Mouse (Mus musculus): ENCODE measurements at regions not wholly inside any gene's neighbourhood (a gene's known extent, or its start where the extent isn't known, plus 50 kb on each side); places are given as distances from the start of the nearest gene placed in this dataset.

DNA sequence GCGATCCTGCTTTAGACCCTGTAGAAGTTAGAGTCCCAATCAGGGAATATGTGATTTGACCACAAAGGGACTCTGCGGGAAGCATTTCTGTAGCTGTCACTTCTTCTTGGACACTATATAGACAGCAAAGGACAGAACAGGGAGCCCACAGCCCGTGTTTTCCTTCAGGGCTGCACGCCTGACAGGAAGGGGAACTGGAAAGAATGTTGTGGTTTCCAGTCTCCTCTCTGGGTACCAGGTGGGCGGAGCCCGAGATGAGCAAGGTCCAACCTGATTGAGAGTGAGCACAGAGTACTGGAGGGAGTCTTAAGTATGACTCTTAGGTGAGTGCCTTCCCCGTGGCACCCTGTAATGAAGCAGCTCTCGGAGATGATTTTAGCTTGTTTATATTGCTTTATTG lies 346.8 kb upstream of the Gm10131 start:
- DNase-seq (ENCODE audit: low read depth in 2 of 2, low spot score in 2 of 2): no peak

DNA sequence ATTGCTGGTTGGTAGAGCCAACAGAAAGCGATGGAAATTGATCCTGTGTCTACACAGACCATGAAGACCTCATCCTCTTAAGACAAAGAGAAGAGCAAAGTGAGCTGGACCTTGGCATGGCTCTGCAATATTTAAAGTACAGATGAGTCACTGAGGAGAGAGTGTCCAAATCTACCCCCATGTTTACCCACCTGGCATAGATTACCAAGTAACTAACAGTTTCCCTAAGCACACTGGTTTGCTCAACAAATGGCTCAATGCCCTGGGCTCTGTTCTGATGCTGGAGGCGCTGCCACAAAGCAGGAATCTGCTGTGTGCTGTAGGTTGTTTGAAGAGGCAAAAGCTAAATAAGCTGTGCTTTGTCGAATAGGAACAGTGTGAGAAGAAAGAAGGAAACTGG lies 345.0 kb upstream of the Gm10131 start:
- no peak for DNase-seq (ENCODE audit: low read depth in 2 of 2, low spot score in 2 of 2)

DNA sequence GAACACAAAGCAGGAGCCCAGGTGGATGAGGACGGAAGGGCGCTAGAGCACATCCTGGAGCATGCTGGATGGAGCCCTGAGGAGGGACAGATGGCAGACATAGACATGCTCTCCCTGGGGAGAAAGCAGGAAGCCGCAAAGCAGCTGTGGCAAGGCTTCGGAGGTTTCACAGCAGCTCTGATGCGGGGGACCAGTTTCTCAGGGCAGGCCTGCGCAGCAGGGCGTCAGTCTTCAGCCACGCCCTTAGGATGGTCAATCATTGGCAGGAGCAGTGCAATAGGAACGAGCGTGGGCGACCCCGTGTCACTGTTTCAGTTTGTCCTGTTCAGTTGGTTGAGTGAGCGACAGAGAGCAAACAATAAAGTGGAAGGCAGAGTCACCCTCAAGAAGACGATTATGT lies 343.8 kb upstream of the Gm10131 start:
- no peak for DNase-seq (ENCODE audit: low read depth in 2 of 2, low spot score in 2 of 2)

DNA sequence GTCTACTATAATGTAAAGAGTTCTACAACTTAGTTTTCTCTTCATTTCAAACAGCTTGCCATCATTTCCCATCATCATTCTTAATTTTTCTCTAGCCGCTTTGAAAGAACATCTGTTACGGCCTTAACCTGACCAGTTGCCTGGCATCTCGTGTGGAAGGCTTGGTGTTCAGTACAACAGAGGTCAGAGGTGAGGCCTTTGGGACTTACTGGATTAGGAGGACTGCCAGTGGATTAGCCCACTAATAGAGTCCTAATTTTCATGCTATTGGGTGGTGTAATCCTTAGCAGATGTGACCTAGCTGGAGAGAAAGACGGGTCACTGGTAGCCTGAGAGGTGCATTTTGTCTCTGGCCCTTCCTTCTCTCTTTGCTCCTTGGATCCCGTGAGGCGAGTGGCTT lies 341.3 kb upstream of the Gm10131 start:
- no peak for DNase-seq (ENCODE audit: low read depth in 2 of 2, low spot score in 2 of 2)

DNA sequence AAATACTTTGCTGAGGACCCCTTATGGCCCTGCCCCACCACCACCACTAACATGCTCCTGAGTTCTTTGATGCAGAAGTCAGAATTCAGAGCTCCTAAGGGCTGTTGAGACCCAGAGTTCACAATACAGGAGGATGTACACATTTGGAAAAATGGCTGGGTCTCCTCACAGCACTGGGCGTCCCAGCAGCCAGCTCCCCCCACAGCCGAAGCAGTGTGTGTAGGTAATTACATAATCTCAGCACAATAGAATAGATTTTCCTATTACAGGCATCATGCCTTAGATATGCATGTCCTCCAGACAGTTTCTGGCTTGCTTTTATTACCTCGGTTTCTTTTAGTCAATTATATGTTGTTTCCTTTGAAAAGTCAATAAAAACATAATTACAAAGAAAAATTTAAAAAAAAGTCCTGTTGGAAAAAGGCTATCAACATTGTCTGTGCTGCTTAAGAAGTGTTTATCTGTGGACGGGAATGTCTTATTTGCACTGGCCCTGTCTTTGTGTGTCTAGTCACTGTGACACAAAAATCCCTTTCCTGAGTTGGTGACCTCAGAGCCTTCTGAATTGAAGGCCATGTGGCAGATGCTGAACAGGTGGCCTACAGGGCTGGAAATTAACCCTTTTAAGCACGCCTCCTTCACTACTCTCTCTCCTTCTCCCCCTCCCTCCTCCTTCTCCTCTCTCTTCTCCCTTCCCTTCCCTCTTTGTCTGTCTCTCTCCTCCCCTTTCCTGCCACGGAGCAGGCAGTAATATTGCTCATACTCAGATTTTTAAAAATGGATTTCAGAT lies 339.9 kb upstream of the Gm10131 start:
- DNase-seq (ENCODE audit: low read depth in 2 of 2, low spot score in 2 of 2): no peak

DNA sequence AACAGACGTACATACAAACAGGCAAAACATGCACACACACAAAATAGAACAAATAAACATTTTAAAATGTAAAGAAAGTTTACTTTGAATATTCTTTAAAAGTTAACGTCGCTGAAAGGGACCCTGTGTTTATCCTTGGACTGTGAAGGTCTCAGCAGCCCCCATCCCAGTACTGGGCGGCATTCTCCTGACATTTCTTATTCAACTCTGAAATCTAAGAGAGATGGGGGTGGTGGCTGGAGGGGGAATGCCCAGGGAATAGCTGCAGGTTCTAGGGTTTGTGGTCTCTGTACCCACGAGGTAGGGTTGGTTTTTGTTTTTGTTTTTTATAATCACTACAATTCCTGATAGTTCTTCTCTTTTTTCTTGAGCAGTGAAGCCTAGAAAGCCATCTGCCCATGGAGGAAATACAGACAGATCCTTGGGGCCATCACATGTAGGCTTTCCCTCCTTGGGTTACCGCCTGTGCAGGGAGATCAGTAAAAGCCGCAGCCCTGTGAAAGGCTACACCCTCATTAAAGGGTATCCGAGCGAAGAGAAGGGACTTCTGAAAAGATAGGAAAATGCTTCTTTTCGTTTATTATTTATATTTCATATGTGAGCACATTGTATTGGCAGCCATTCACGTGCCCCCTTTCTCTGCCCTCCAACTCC lies 338.0 kb upstream of the Gm10131 start:
- no peak for DNase-seq (ENCODE audit: low read depth in 2 of 2, low spot score in 2 of 2)

DNA sequence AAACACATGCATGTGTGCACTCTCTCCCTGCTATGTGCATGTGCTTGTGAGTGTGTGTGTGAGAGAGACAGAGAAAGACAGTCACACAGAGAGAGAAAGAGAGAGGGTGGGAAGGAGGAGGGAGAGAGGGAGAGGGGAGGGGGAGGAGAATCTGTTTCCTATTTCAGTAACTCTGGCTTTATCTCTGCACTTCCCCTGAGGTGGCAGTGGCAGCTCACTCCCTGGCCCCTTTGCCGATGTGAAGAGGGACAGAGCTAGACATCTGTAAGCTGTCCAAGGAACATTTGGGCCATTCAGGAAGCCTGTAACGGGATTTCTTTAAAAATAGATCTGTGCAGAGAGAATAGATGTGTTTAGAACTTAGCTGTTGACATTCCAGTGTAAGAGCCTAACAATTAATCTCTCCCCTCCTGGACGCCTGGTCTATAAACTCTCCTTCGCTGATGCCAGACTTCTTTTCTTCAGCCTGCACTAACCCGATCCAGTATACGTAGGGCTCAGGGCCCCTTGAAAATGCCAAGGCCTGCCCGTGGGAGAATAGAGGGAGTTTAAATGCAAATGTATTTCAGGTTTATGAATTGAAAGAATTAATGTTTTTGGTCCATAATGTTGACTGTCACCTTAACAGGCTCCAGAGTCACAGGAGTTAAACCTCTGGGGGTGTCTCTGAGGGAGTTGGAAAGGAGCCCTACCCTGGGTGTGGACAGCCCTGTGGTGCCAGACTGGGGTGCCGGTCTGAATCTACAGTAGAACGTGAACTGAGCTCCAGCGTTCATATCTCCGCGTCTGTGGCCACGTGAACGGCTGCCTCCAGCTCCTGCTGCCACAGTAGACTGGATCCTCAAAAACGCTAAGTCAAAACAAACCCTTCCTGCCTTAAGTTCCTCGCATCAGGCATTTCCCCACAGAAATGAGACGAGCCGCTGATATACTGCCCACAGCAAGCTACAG lies 336.6 kb upstream of the Gm10131 start:
- no peak for DNase-seq (ENCODE audit: low read depth in 2 of 2, low spot score in 2 of 2)

DNA sequence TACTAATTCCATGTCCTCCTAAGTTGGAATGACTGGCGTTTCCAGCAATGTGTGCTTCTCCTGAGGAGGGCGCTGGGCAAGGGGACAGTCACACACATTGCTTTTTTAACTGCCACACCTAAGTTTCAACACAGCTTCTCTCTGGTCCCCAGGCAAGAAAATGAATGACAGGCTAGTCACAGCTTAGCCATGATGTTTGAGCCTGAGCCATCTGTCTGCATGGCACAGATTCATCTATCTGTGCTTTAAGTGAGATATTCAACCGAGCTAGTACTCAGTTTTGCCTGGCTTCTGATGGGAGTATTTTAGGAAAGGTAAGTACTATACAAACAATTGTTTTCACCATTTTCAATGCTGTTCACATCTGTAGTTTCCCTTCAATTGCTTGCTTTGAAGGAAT lies 331.2 kb upstream of the Gm10131 start:
- no peak for DNase-seq (ENCODE audit: low read depth in 2 of 2, low spot score in 2 of 2)

DNA sequence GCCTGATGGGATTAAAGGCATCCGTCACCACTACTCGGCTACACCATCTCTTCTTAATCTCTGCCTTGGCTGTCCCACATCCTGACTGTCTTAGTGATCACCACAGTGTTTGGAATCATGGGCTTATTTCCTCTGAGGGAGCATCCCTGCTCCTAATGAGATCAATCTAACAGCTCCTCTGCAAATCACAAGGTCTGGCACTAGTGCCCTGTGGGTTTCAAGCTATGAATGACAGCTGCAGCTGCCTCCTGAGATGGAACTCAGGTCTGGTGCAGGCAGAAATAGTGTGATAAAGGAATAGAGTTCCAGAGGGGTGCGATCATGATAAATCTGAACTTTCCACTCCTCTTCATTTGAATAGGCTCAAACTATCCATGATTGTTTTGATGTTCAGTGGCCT lies 330.2 kb upstream of the Gm10131 start:
- DNase-seq (ENCODE audit: low read depth in 2 of 2, low spot score in 2 of 2): no peak

DNA sequence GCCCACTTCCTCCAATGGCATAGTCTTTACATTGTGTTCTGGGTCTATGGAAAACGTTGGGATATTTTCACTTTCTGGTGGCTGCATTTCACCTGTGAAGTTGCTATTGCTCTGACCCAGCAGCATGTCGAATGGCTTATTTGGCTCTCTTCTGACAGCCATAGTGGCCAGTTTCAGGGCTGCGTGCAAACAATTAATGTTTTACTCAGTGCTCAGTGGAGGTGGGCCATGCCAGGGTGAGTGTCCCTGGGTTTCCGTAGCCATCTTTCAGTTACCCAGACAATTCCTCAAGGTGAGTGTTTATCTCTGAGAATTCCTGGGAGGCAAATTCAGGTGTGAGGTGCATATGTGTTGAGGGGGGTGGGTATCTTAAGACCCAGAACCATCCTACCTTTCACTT lies 329.2 kb upstream of the Gm10131 start:
- DNase-seq (ENCODE audit: low read depth in 2 of 2, low spot score in 2 of 2): no peak

DNA sequence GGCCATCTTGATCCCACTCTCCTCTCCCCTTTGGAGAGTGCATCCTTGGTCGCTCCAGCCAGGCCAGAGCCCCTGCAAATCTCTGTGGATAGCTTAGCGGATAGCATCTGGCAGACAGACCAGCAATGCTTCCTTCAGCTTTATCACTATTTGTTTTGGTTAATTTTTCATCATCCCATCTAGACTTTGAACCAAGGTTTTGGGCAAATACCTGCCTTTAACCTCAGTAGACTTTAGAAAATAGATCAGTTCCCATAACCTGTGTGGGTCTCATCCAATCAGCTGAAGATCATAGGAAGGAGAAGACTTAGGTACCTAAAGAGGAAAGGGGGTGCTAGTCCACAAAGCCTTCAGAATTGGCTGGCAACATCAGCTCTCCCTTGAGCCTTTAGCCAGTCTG lies 327.2 kb upstream of the Gm10131 start:
- DNase-seq (ENCODE audit: low read depth in 2 of 2, low spot score in 2 of 2): no peak

DNA sequence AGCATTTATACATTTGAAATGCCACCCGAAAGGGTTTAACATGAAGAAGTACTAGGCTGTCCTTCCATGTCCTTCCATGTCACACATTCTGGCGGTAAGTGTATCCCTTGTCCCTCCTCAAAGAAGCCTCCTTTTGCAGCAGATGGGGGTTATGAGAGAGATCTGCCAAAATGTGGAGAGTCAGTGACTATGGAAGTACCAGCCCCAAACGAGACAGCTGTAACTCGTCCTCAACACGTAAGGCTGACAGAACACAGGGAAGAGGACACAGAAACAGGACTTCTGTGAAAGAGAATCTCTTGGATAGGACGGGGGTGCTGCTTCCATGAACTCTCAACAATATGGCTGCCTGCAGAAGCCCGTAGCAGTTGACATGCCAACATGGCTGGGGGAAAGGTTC lies 320.4 kb upstream of the Gm10131 start:
- no peak for DNase-seq (ENCODE audit: low read depth in 2 of 2, low spot score in 2 of 2)

DNA sequence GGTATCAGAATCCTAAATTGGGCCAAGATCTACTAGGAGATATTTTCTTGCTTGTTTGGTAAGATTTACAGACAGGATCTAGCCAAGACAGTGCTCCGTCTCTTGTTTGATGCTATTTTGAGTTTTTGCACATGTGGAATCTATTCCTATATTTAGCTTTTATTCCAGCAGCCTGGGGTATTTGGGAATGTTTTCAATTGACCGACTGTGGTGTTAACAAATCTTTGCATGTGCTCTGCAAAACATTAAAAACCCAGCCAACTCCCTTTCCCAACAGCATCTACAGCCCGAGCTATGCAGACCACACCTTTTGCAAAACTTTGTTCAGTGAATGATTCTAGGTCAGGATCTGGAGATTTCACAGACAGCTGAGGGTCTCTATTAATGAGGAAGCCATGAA lies 317.7 kb upstream of the Gm10131 start:
- DNase-seq (ENCODE audit: low read depth in 2 of 2, low spot score in 2 of 2): no peak

DNA sequence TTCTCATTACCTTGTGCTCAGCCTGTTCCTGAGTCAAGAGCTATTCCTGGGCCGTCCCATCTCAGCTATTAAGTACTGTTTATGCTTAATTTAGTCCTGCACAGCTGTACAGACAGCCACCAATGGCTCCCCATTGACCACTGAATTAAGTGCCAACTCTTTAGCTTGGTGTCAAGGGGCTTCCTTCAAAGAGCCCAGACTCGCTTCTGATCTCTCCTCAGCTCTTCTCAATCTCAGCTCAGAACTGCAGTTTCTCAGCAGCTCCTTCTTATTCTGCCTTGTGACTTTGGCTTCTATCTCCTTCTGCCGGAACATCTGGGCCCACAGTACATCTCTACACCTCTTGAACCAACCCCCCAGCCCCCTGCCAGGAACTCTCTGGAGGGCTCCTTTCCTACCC lies 290.0 kb upstream of the Gm10131 start:
- DNase-seq (ENCODE audit: low read depth in 2 of 2, low spot score in 2 of 2): no peak

DNA sequence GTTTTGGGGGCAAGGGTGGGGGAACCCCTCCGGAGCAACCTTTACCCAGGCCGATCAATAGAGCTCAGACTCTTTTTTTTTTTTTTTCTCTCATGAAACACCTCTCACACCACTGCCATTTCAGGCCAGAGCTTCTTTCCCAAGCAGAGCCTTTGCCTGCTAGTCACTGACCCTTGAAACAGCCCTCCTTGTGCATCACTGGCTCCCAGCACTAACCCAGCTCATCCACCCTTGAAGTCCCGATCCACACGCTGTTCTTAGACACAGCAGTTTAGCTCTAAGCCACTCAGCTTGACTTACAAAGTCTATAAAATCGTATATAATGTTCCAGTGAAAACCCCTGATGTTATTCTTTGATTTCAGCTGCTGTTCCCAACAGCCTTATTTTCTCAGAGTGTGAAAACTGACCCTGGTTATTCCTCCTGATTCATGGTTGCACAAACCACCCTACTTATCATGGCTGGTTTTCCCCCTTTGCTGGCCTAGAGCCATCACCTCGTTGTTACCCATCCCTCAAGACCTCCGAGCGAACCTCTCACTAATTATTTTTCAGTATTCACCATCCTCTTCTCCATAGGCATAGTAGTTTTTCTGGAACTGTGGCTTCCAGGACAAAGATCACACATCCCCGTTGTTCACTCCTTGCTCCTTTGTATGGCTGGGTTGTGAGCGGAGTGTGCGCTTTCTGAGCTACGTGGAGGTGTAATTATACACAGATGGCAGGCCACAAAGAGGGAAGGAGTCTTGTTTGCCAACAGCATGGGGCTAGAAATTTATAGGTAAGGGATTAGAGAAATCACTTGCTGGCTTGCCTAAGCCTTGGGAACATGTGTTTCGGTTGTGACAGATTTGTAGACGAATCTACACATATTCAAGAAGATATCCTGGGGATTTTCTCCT lies 287.6 kb upstream of the Gm10131 start:
- no peak for DNase-seq (ENCODE audit: low read depth in 2 of 2, low spot score in 2 of 2)

DNA sequence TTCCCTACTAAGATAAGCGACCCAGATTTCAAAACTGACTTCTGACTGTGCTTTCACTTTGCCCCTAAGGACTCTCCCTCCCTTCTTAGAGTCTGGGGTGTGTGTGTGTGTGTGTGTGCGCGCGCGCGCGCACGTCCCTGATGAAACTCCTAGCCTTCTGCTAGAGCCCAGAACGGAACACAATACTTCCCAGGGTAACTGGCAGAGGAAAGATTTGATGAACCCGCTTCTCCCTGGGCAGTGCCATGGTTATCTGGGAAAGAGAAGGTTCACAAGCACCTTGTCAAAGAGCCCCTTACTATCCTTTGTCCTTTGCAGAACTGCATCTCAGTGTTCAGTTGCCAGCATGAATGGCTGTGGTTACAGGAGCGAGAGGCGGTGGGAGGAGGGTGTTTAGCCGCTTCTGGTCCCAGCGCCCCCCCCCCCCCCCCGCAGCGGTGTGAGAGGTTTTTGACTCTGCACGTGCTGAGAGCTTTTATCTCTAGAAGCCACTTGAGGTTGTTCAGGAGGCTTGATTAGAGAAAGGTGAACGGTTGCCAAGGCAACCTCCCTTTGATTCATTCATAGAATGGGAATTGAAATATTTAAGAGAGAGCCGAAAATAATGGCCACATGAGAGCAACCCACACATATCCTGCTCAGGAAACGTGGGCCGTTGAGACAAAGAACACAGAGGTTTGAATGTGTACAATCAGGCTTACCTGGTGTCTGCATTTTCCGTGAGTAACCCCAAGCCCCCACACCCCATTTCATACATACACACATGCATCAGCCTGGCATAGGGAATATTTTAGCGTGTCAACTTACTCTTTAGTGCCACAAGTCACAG lies 286.3 kb upstream of the Gm10131 start:
- peak; percentile 27 to 43 for DNase-seq (ENCODE audit: low read depth in 2 of 2, low spot score in 2 of 2)

DNA sequence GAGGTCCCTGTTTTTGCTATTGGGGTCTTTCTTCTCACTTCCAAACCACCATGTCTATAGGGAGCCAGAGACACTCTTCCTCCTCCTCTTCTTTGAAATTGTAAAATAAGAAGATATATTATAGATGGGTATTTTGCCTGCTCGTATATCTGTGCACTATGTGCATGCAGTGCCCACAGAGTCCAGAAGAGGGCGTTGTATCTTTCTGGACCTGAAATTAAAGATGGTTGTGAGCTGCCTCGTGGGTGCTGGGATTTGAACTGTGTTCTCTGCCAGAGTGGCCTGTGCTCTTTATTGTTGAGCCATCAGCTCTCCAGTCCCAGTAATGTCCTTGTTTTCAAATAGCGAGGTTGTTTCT lies 285.7 kb upstream of the Gm10131 start:
- DNase-seq (ENCODE audit: low read depth in 2 of 2, low spot score in 2 of 2): peak in 1 of 2 experiments; percentile 10

DNA sequence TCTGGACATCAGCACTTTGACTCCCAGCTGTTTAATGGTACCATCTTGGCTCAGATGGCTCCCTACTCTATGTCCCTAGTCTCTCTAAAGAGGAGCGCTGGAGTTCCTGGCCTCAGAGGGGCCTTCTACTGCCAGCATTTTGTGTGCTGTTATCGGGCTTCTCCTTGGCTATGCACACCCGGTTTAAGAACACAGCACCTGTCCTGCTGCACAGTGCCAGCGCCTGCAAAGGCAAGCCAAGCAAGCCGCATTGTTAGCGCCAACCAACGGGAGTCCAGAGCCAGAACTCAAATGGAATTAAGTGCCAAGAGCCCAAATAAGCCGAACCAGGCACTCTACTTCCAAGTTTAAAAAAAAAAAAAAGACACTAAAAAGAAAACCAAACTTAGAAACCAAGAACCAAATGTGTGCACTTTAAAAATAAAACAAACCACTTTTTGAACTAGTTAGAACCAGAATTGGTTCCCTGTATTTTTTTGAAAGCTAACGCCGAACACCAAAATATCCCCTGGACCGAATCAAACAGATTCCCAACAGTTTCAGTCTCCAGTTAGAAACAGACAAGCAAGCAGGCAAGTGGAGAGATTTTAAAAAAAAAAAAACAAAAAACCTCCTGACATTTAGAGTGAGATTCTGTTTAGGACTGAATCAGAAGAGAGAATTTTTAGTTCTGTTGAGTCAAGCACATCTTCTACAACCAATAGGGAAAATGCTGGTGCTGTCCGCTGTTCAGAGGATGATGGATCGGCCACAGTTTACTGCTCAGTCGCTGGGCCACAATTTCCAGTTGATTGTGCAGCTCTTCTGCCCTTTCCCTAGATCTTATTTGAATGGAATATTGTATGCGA lies 281.7 kb upstream of the Gm10131 start:
- no peak for DNase-seq (ENCODE audit: low read depth in 2 of 2, low spot score in 2 of 2)

All from CD8-positive naive resting alpha-beta T cell, adult 2 months (primary cell).